Mouse (Mus musculus) lung, adult 2 months (tissue): Measurements from ENCODE around the gene H2-Oa.

Experiments used
- CTCF ChIP-seq: fragments of 200-500 bp; IDR thresholded peaks from 2 replicates; pipeline ENCODE4 v1.5.1; 2011; ENCODE audit warnings: mild to moderate bottlenecking, low read length, control low read depth; ENCODE audit not compliant: insufficient read depth
- POLR2A ChIP-seq: fragments of 200-500 bp; IDR thresholded peaks from 2 replicates; pipeline ENCODE4 v1.6.1; 2011; ENCODE audit warnings: low read depth, mild to moderate bottlenecking, control low read depth, low read length, borderline replicate concordance; ENCODE audit errors: extremely low read depth

DNA sequence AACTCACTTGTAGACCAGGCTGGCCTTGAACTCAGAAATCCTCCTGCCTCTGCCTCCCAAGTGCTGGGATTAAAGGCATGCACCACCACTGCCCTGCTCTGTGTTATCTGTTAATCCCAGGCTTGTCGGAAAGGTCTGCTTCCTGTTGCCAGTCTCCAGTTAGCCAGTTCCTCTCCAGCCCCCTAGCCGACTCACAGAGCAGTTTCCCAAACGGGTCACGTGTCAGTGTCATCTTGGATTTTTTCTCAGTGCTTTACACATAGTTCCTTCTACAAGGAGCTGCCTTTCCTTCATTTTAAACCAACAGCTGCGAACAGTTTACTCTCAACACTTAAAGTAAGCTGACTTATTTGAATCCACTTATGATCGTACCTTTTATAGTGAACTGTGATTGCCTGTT lies 32.5 kb downstream of the H2-Oa start:
- TF ChIP-seq CTCF (no peak), POLR2A (no peak)
